In genomic region chr16:33563538-33564013, GRCm38 (mm10) we compare ENCODE assay signal across 10 mouse cellular contexts. TPM values are rescaled to one million over a fixed set of nuclear protein-coding genes. Genes with fewer than 3 reads are reported as not detected.
DNase-seq lines count a peak whose midpoint lies in the region; ATAC-seq and TF ChIP-seq lines count a peak whose summit lies in the region.
"Had no signal": no experiment of that assay in that cellular context is flagged by ENCODE, and none has a peak within 500 bp of the region (broad histone marks: within the 10 kb centered on the region; RNA-seq: fewer than 3 reads in every experiment).

No protein-coding gene starts in this region.

- no peak overlapping the region for H3K4me2 ChIP-seq in lung, embryonic 14.5 days
- peak overlapping the region; percentile 10; the same call in 1 of the 2 replicates for H3K4me2 ChIP-seq in heart, embryonic 13.5 days
- H3K4me2 ChIP-seq in kidney, embryonic 14.5 days (replicated peaks; ENCODE audit: low read depth, low read length), result no peak overlapping the region
- peak overlapping the region; percentile 12; the same call in 1 of the 2 replicates for H3K4me2 ChIP-seq in stomach, embryonic 16.5 days (ENCODE audit: low read depth, low read length)
- no peak overlapping the region for H3K4me2 ChIP-seq in neural tube, embryonic 15.5 days
- H3K4me2 ChIP-seq: liver, embryonic 11.5 days had no signal

- H3K27ac ChIP-seq in lung, embryonic 14.5 days (ENCODE audit: low read depth), result peak overlapping the region; percentile 84; the same call in 1 of the 2 replicates
- H3K27ac ChIP-seq in heart, embryonic 13.5 days (replicated peaks), result peak overlapping the region; percentile 85
- H3K27ac ChIP-seq in kidney, embryonic 14.5 days (ENCODE audit: low read depth, low read length), result peak overlapping the region; percentile 65; the same call in 1 of the 2 replicates
- peak overlapping the region; percentile 88 for H3K27ac ChIP-seq in stomach, embryonic 16.5 days (ENCODE audit: low read length)
- no peak overlapping the region for H3K27ac ChIP-seq in neural tube, embryonic 15.5 days (replicated peaks)

- H3K9ac ChIP-seq in lung, embryonic 14.5 days, result no peak overlapping the region
- peak overlapping the region; percentile 53; the same call in 1 of the 2 replicates for H3K9ac ChIP-seq in heart, embryonic 13.5 days
- H3K9ac ChIP-seq in kidney, embryonic 14.5 days (ENCODE audit: low read depth, low read length), result no peak overlapping the region
- 0 out of 2 replicates have a peak overlapping the region, but pooled peaks have one; percentile 16 for H3K9ac ChIP-seq in stomach, embryonic 16.5 days (ENCODE audit: low read length)
- H3K9ac ChIP-seq in neural tube, embryonic 15.5 days (replicated peaks), result no peak overlapping the region

- no peak for TF ChIP-seq CTCF in lung, embryonic 14.5 days (IDR thresholded peaks at IDR 0.05; ENCODE audit: low read depth)

- peak; percentile 43; the same call in 1 of the 2 replicates for ATAC-seq in lung, embryonic 14.5 days (ENCODE audit: insufficient read depth)
- ATAC-seq in heart, embryonic 13.5 days (ENCODE audit: extremely low read depth, insufficient number of reproducible peaks, low FRiP score, low TSS enrichment), result no peak
- no peak for ATAC-seq in kidney, embryonic 14.5 days (ENCODE audit: low FRiP score, low TSS enrichment)
- ATAC-seq in stomach, embryonic 16.5 days (ENCODE audit: insufficient read depth, low FRiP score), result peak; percentile 70
- no peak for ATAC-seq in neural tube, embryonic 15.5 days (ENCODE audit: low FRiP score)

- 38% methylated on average over 5 of the region's 5 CpGs for WGBS in lung, embryonic 14.5 days
- 43% methylated on average over 5 of the region's 5 CpGs for WGBS in heart, embryonic 13.5 days
- 51% methylated on average over 5 of the region's 5 CpGs for WGBS in kidney, embryonic 14.5 days
- WGBS in stomach, embryonic 16.5 days, result 30% methylated on average over 5 of the region's 5 CpGs
- WGBS in neural tube, embryonic 15.5 days, result 69% methylated on average over 5 of the region's 5 CpGs

- no peaks in the 10 kb centered on the region for H3K36me3 ChIP-seq in lung, embryonic 14.5 days (ENCODE audit: insufficient read depth)
- H3K36me3 ChIP-seq in heart, embryonic 13.5 days, result no peaks in the 10 kb centered on the region
- H3K36me3 ChIP-seq in kidney, embryonic 14.5 days (ENCODE audit: control insufficient read depth, insufficient read depth, low read length), result no peaks in the 10 kb centered on the region
- H3K36me3 ChIP-seq in stomach, embryonic 16.5 days (ENCODE audit: control insufficient read depth, insufficient read depth, low read length), result no peaks in the 10 kb centered on the region
- H3K36me3 ChIP-seq in neural tube, embryonic 15.5 days, result no peaks in the 10 kb centered on the region

- H3K4me1 ChIP-seq in lung, embryonic 14.5 days (ENCODE audit: insufficient read depth), result peaks cover 6% of the 10 kb centered on the region; the same call in 1 of the 2 replicates
- H3K4me1 ChIP-seq in heart, embryonic 13.5 days, result peaks cover 42% of the 10 kb centered on the region
- peaks cover 18% of the 10 kb centered on the region; the same call in 1 of the 2 replicates for H3K4me1 ChIP-seq in kidney, embryonic 14.5 days (ENCODE audit: control insufficient read depth, insufficient read depth, low read length)
- peaks cover 19% of the 10 kb centered on the region for H3K4me1 ChIP-seq in stomach, embryonic 16.5 days (ENCODE audit: control insufficient read depth, insufficient read depth, low read length)
- 0 out of 2 replicates have a peak, but pooled peaks cover 8% of the 10 kb centered on the region for H3K4me1 ChIP-seq in neural tube, embryonic 15.5 days

- H3K27me3 ChIP-seq in lung, embryonic 14.5 days (ENCODE audit: insufficient read depth, low read length), result no peaks in the 10 kb centered on the region
- H3K27me3 ChIP-seq in heart, embryonic 13.5 days (replicated peaks), result no peaks in the 10 kb centered on the region
- no peaks in the 10 kb centered on the region for H3K27me3 ChIP-seq in kidney, embryonic 14.5 days (ENCODE audit: control insufficient read depth, insufficient read depth, low read length)
- H3K27me3 ChIP-seq in stomach, embryonic 16.5 days (ENCODE audit: control insufficient read depth, insufficient read depth, low read length), result no peaks in the 10 kb centered on the region
- H3K27me3 ChIP-seq in neural tube, embryonic 15.5 days (replicated peaks), result no peaks in the 10 kb centered on the region

- peak; percentile 65 for DNase-seq in lung, embryonic 14.5 days
- no peak for DNase-seq in lung, postnatal 25 days (ENCODE audit: low spot score)
- no peak for DNase-seq in retina, postnatal 1 day
- DNase-seq in spleen, postnatal 10 days (ENCODE audit: low spot score in 2 of 2), result no peak
- DNase-seq: midbrain, embryonic 14.5 days had no signal

- no peaks in the 10 kb centered on the region for H3K9me3 ChIP-seq in lung, embryonic 14.5 days (ENCODE audit: low read depth, low read length)
- no peaks in the 10 kb centered on the region for H3K9me3 ChIP-seq in heart, embryonic 13.5 days
- no peaks in the 10 kb centered on the region for H3K9me3 ChIP-seq in kidney, embryonic 14.5 days (ENCODE audit: control insufficient read depth, low read length)
- no peaks in the 10 kb centered on the region for H3K9me3 ChIP-seq in stomach, embryonic 16.5 days (replicated peaks; ENCODE audit: control insufficient read depth, low read length)
- no peaks in the 10 kb centered on the region for H3K9me3 ChIP-seq in neural tube, embryonic 15.5 days (replicated peaks)

- no peak overlapping the region for H3K4me3 ChIP-seq in lung, embryonic 14.5 days (ENCODE audit: low read depth, low read length)
- H3K4me3 ChIP-seq in heart, embryonic 13.5 days, result no peak overlapping the region
- no peak overlapping the region for H3K4me3 ChIP-seq in kidney, embryonic 14.5 days (ENCODE audit: low read length)
- H3K4me3 ChIP-seq in stomach, embryonic 16.5 days (replicated peaks; ENCODE audit: low read length), result no peak overlapping the region
- no peak overlapping the region for H3K4me3 ChIP-seq in neural tube, embryonic 15.5 days (replicated peaks)

RNA-seq across cellular contexts. Expression of gene Slc12a8, which starts 46.4 kb away (rescaled TPM):
- 0.96 and 1.1 TPM in 2 replicates for polyA plus RNA-seq in lung, embryonic 14.5 days (2014; fragmentation: Nextera tagmentation; extraction: Ambion mirVana)
- 0.83 and 1.1 TPM in 2 replicates for polyA plus RNA-seq in heart, embryonic 13.5 days (2015; fragmentation: Nextera tagmentation; extraction: Ambion mirVana)
- 0.74 and 1.2 TPM in 2 replicates for polyA plus RNA-seq in kidney, embryonic 14.5 days (2014; fragmentation: Nextera tagmentation; extraction: Ambion mirVana)
- polyA plus RNA-seq in stomach, embryonic 16.5 days (2015; fragmentation: Nextera tagmentation; extraction: Ambion mirVana), result 4.2 and 5.1 TPM in 2 replicates
- polyA plus RNA-seq in neural tube, embryonic 15.5 days (2015; fragmentation: Nextera tagmentation; extraction: Ambion mirVana), result 0.72 and 0.97 TPM in 2 replicates

Comparison
In these comparisons a context has a peak if more than half of its experiments do, and no peak if none do; other contexts are left out.
1. ATAC-seq: peak in lung, embryonic 14.5 days (single experiment) and stomach, embryonic 16.5 days (single experiment); none in heart, embryonic 13.5 days (single experiment), kidney, embryonic 14.5 days (single experiment) and neural tube, embryonic 15.5 days (single experiment).
2. H3K4me2 ChIP-seq: peak in heart, embryonic 13.5 days (single experiment) and stomach, embryonic 16.5 days (single experiment); none in lung, embryonic 14.5 days (single experiment), kidney, embryonic 14.5 days (single experiment) and neural tube, embryonic 15.5 days (single experiment).
3. H3K9ac ChIP-seq: peak in heart, embryonic 13.5 days (single experiment) and stomach, embryonic 16.5 days (single experiment); none in lung, embryonic 14.5 days (single experiment), kidney, embryonic 14.5 days (single experiment) and neural tube, embryonic 15.5 days (single experiment).